Mouse (Mus musculus) heart, adult 2 months (tissue): ENCODE data around the gene Eif3m.

ENCODE experiments used
- CTCF ChIP-seq: fragments of 200-600 bp; IDR thresholded peaks from 2 replicates; pipeline ENCODE4 v1.8.1; 2022; ENCODE audit warnings: antibody characterized with exemption, mild to moderate bottlenecking, moderate library complexity
- EP300 ChIP-seq: fragments of 200-500 bp; IDR thresholded peaks from 2 replicates; pipeline ENCODE4 v1.6.1; 2011; ENCODE audit warnings: low read depth, low read length, control low read depth; ENCODE audit not compliant: insufficient read depth
- POLR2A ChIP-seq: fragments of 200-500 bp; IDR thresholded peaks from 2 replicates; pipeline ENCODE4 v1.6.1; 2011; ENCODE audit warnings: mild to moderate bottlenecking, low read depth, low read length, control low read depth; ENCODE audit not compliant: insufficient read depth

GRCm38 (mm10) chr2:105034084-105034483, 17.2 kb upstream of the Eif3m start:
- TF ChIP-seq CTCF, result no peak
- TF ChIP-seq POLR2A, result no peak
- TF ChIP-seq EP300, result no peak
